Mouse (Mus musculus) forebrain, embryonic 14.5 days (tissue): ENCODE measurements at regions not wholly inside any gene's neighbourhood (a gene's known extent, or its start where the extent isn't known, plus 50 kb on each side); places are given as distances from the start of the nearest gene placed in this dataset.

Experiments used
- ATAC-seq: fragments of 200-750 bp; cut with Nextera tagmentation; 2 replicates; pipeline ENCODE4 v1.8.0; 2017; ENCODE audit warnings: mild to moderate bottlenecking, moderate library complexity
- DNase-seq: peaks from one replicate; pipeline ENCODE4 v3.0.0-alpha.2; 2015; ENCODE audit warnings: low spot score
- H3K27ac ChIP-seq: fragments of 300-500 bp; sonication (generic); 2 replicates; pipeline ENCODE4 v1.5.1; 2014; ENCODE audit warnings: low read depth, mild to moderate bottlenecking, control low read depth, low read length, moderate library complexity
- H3K27me3 ChIP-seq: fragments of 300-500 bp; sonication (generic); replicated peaks from 2 replicates; pipeline ENCODE4 v1.6.1; 2014; ENCODE audit warnings: low read length, control low read depth, mixed read lengths; ENCODE audit not compliant: control insufficient read depth, insufficient read depth
- H3K36me3 ChIP-seq: fragments of 300-500 bp; sonication (generic); 2 replicates; pipeline ENCODE4 v1.6.1; 2014; ENCODE audit warnings: low read length, control low read depth; ENCODE audit not compliant: control insufficient read depth, insufficient read depth
- H3K4me1 ChIP-seq: fragments of 300-500 bp; sonication (generic); 2 replicates; pipeline ENCODE4 v1.6.1; 2014; ENCODE audit warnings: antibody characterized with exemption, low read length, control low read depth; ENCODE audit not compliant: control insufficient read depth, insufficient read depth
- H3K4me2 ChIP-seq: fragments of 300-500 bp; sonication (generic); 2 replicates; pipeline ENCODE4 v1.6.1; 2014; ENCODE audit warnings: mild to moderate bottlenecking, control low read depth, low read length
- H3K4me3 ChIP-seq: fragments of 300-500 bp; sonication (generic); 2 replicates; pipeline ENCODE4 v1.5.1; 2014; ENCODE audit warnings: low read depth, low read length, control low read depth
- H3K9ac ChIP-seq: fragments of 300-500 bp; sonication (generic); 2 replicates; pipeline ENCODE4 v1.6.1; 2014; ENCODE audit warnings: mild to moderate bottlenecking, low read length, control low read depth, moderate library complexity
- H3K9me3 ChIP-seq: fragments of 300-500 bp; sonication (generic); replicated peaks from 2 replicates; pipeline ENCODE4 v1.6.1; 2016; ENCODE audit warnings: low read length, control low read depth, mixed read lengths; ENCODE audit not compliant: control insufficient read depth
- WGBS: fragments of 180-500 bp; shearing (Covaris S2); extraction: QIAGEN DNeasy Blood & Tissue Kit; methylation state at CpG from one replicate; pipeline ENCODE4 v1.1.7; 2014; 5-methylcytosine and 5-hydroxymethylcytosine counted together

DNA sequence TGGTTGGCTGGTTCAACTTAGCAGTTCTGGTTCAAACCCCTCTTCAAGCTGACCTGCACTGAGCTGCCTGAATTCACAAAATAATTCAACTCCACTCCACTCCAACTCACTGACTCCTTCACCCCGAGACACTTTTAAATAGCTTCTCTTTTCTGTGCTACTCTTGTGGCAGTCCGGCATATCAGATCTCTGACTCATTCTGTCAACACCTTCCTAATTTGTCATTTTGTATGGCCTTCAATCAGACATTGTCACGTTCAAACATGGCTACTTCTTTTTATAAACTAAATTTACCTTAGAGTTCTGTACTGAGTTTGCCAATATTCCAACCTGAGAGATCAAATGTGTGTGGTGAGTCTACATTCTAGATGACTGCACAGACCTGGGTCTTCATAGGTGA, 579.1 kb downstream of the Slitrk1 start:
- Histone ChIP-seq H3K4me3 (no peak overlapping the region), H3K27ac (no peak overlapping the region), H3K36me3 (no peaks in the 10 kb centered on the region), H3K4me2 (no peak overlapping the region), H3K9me3 (no peaks in the 10 kb centered on the region), H3K27me3 (no peaks in the 10 kb centered on the region), H3K4me1 (no peaks in the 10 kb centered on the region), H3K9ac (no peak overlapping the region)
- ATAC-seq = no peak
- 86% methylated on average over 3 of the region's 3 CpGs for WGBS
- DNase-seq = no peak

DNA sequence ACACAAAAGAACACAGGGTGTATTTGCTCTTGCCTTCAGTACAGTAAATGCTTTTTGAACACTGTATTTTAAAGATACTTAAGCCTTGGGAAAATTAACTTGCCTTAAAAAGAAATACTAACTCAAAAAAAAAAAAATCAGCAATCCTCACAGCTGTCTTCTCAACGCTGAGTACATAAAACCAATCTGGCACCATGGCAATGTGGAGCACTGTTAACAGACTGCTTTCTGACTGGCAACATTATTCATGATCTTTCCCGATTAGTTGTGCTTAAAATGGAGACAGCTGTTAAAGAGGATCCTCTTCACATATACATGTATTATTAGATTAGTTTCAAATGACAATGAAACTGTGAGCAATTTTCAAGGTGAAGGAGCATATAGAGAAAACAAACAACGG, 587.5 kb downstream of the Slitrk1 start:
- H3K4me2 ChIP-seq = no peak overlapping the region
- no peaks in the 10 kb centered on the region for H3K4me1 ChIP-seq
- DNase-seq (peak; percentile 56), ATAC-seq (no peak)
- no peaks in the 10 kb centered on the region for H3K36me3 ChIP-seq
- H3K27me3 ChIP-seq = no peaks in the 10 kb centered on the region
- WGBS = 60% methylated on average over 3 of the region's 3 CpGs
- H3K4me3 ChIP-seq = no peak overlapping the region
- no peaks in the 10 kb centered on the region for H3K9me3 ChIP-seq
- no peak overlapping the region for H3K9ac ChIP-seq
- no peak overlapping the region for H3K27ac ChIP-seq

DNA sequence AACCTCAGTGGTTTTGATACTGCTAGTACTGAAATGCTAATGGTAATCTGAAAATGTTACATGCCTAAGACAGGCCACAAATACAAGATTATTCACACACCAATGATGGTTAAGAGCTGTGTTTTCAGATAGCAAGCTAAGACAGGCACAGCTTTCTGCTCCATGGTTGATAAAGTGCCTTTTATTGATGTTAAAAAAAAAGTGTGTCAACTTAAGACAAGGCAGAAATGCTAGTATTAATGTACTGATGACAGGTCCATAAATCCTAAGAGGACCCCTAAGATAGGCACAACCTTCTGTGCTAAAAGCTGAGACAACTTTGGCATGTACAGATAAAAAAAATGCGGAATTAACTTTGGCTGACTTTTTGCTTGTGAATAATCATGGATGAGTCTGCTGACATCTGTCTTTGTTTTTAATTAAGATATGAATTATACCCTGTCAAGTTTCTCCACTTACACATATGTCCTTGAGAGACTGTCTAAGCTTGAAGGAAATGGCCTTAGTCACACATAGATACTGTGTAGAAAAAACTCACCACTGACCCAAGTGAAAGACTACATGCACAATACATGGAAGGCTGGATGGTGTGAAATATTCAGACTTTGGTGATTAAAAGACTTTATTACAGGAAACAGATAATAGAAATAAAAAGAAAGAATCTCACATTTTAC, 590.5 kb downstream of the Slitrk1 start:
- peak; percentile 26; the same call in 1 of the 2 replicates for ATAC-seq

DNA sequence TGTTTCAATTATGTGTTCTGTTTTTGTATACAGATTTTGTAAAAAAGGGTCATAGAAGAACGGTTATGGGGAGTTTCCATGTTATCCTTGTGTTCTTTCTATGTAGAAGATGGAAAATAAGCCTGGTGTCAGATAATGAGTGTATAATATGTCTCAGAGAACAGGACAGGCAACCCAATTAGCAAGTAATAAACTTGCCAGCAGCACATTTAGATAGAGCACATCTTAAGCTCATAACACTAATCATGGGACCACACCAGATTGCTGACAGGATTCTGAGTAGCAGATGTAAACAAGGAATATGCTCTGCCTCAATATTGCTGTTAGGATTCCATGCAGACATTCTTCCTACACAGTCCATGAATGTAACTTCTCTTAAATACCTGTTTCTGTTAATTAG, 606.3 kb downstream of the Slitrk1 start:
- Histone ChIP-seq H3K36me3 (no peaks in the 10 kb centered on the region), H3K9ac (no peak overlapping the region), H3K4me2 (no peak overlapping the region), H3K9me3 (no peaks in the 10 kb centered on the region), H3K27ac (no peak overlapping the region), H3K27me3 (no peaks in the 10 kb centered on the region), H3K4me3 (no peak overlapping the region), H3K4me1 (no peaks in the 10 kb centered on the region)
- ATAC-seq (peak; percentile 67), DNase-seq (peak; percentile 65)
- 76% methylated on average over 1 of the region's 1 CpGs for WGBS

More for the DNA sequence above, 590.5 kb downstream of the Slitrk1 start:
- Histone ChIP-seq H3K4me3 (no peak overlapping the region), H3K9me3 (no peaks in the 10 kb centered on the region), H3K27me3 (no peaks in the 10 kb centered on the region), H3K27ac (no peak overlapping the region), H3K9ac (no peak overlapping the region), H3K4me2 (no peak overlapping the region), H3K36me3 (no peaks in the 10 kb centered on the region), H3K4me1 (no peaks in the 10 kb centered on the region)
- WGBS = 76% methylated on average over 1 of the region's 1 CpGs
- peak; percentile 17 for DNase-seq

- ATAC-seq (no peak), DNase-seq (no peak)
- WGBS = 92% methylated on average over 3 of the region's 3 CpGs
Observed at GRCm38 (mm10) chr14:108279630-108280029, 634.3 kb downstream of the Slitrk1 start.

GRCm38 (mm10) chr14:108261083-108261482, 652.9 kb downstream of the Slitrk1 start:
- H3K4me2 ChIP-seq = no peak overlapping the region

More at GRCm38 (mm10) chr14:108279630-108280029, 634.3 kb downstream of the Slitrk1 start:
- H3K4me2 ChIP-seq = no peak overlapping the region
- H3K4me3 ChIP-seq = no peak overlapping the region
- no peak overlapping the region for H3K27ac ChIP-seq
- H3K9me3 ChIP-seq = no peaks in the 10 kb centered on the region
- no peak overlapping the region for H3K9ac ChIP-seq
- no peaks in the 10 kb centered on the region for H3K27me3 ChIP-seq
- no peaks in the 10 kb centered on the region for H3K4me1 ChIP-seq
- H3K36me3 ChIP-seq = no peaks in the 10 kb centered on the region

GRCm38 (mm10) chr14:108247365-108247764, 666.6 kb downstream of the Slitrk1 start:
- Histone ChIP-seq H3K4me2 (no peak overlapping the region), H3K9me3 (no peaks in the 10 kb centered on the region), H3K4me3 (no peak overlapping the region), H3K36me3 (no peaks in the 10 kb centered on the region), H3K27me3 (no peaks in the 10 kb centered on the region), H3K27ac (no peak overlapping the region), H3K9ac (no peak overlapping the region), H3K4me1 (no peaks in the 10 kb centered on the region)
- ATAC-seq = no peak
- peak; percentile 3 for DNase-seq
- 73% methylated on average over 8 of the region's 8 CpGs for WGBS

More at GRCm38 (mm10) chr14:108261083-108261482, 652.9 kb downstream of the Slitrk1 start:
- WGBS = 58% methylated on average over 1 of the region's 1 CpGs
- no peaks in the 10 kb centered on the region for H3K27me3 ChIP-seq
- no peak overlapping the region for H3K4me3 ChIP-seq
- H3K27ac ChIP-seq = no peak overlapping the region
- no peak for ATAC-seq
- H3K9me3 ChIP-seq = no peaks in the 10 kb centered on the region
- H3K9ac ChIP-seq = no peak overlapping the region
- H3K4me1 ChIP-seq = no peaks in the 10 kb centered on the region
- DNase-seq = no peak
- no peaks in the 10 kb centered on the region for H3K36me3 ChIP-seq

DNA sequence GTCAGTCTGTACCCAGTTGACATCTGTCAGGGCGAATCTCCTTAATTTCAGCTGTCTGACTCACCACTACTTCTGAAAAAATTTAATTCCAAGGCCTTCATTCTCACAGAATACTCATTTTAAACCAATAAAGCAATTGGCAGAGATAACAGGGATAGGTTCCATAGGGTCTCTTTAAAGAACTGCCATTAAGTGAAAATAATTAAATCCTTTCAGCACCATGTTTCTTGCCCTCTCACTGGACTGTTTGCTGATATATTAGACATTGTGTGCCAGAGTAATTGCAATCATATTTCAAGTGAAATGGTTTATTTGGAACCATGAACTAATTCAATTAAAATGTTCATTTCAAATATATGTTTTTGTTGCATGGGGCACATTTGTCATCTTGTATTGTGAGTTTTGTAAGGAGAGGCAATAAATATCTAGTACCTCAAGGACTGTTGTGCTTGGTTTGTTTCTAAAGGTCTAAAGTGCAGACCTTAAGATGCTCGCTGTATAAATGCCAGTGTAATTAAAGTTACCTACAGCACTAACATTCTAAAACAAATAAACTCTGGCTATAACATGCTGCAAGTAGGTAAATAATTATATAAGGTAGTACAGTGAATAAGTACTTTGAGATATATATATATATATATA, 688.4 kb downstream of the Slitrk1 start:
- WGBS = 91% methylated on average over 2 of the region's 2 CpGs
- no peaks in the 10 kb centered on the region for H3K9me3 ChIP-seq

DNA sequence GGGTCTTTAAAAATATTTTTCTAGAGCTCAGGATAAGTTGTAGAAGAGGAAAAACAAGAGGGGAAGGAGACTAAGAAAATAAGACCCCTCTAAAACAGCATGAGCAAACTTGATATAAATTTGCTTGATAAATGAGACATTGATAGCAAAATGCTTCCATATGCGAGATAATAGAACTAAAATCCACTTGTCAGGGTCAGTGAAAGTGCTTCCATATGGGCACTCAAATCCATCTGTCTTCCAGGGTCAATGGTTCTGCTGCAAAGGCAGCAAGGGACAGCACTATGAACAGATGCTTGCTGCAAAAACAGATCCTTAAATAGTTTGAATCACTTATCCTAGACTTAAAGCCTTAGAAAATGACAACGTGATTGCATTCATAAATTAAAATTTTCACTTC, 704.7 kb downstream of the Slitrk1 start:
- Histone ChIP-seq H3K27me3 (no peaks in the 10 kb centered on the region), H3K4me3 (no peak overlapping the region), H3K9me3 (no peaks in the 10 kb centered on the region), H3K27ac (no peak overlapping the region), H3K4me1 (no peaks in the 10 kb centered on the region), H3K4me2 (no peak overlapping the region), H3K36me3 (no peaks in the 10 kb centered on the region), H3K9ac (no peak overlapping the region)
- ATAC-seq (no peak), DNase-seq (no peak)
- WGBS = 78% methylated on average over 2 of the region's 2 CpGs

More for the DNA sequence above, 688.4 kb downstream of the Slitrk1 start:
- no peaks in the 10 kb centered on the region for H3K4me1 ChIP-seq
- no peak overlapping the region for H3K4me2 ChIP-seq
- H3K9ac ChIP-seq = no peak overlapping the region
- DNase-seq (no peak), ATAC-seq (no peak)
- no peaks in the 10 kb centered on the region for H3K36me3 ChIP-seq
- no peak overlapping the region for H3K27ac ChIP-seq
- H3K4me3 ChIP-seq = no peak overlapping the region
- H3K27me3 ChIP-seq = no peaks in the 10 kb centered on the region
